Mouse (Mus musculus) T-helper 2 cell (primary cell): Measurements from ENCODE around the gene Camta1.

Source experiments
- in situ Hi-C: fragments of 300-600 bp; cut with MboI, MseI; formaldehyde crosslinking; loops from one replicate; pipeline ENCODE4 v1.15.1; 2025; ENCODE audit warnings: high pct_unique_total_duplicates

Gene Camta1

GRCm38 (mm10) chr4:151861806-151862739 is at the start of gene Camta1:
Gene Camta1 (minus strand): TSS chr4:151861876.
- in situ Hi-C loops = no loop called here

- in situ Hi-C loops = loop anchor here (25.0 kb wide), 1 partner anchor 878 kb away; no protein-coding TSS in a partner anchor
These were observed 47.1 kb upstream of the Camta1 start for GRCm38 (mm10) chr4:151908809-151909208.

- in situ Hi-C loops = loop anchor here (25.0 kb wide), 1 partner anchor 880 kb away; no protein-coding TSS in a partner anchor
These were observed 46.1 kb upstream of the Camta1 start for GRCm38 (mm10) chr4:151907577-151908343.

GRCm38 (mm10) chr4:151905621-151906020 is 43.9 kb upstream of the Camta1 start:
- in situ Hi-C loops = loop anchor here (25.0 kb wide), 1 partner anchor 882 kb away; no protein-coding TSS in a partner anchor

GRCm38 (mm10) chr4:151904098-151904497 is 42.4 kb upstream of the Camta1 start:
- in situ Hi-C loops = loop anchor here (25.0 kb wide), 1 partner anchor 883 kb away; no protein-coding TSS in a partner anchor

GRCm38 (mm10) chr4:151902689-151903241 is 41.1 kb upstream of the Camta1 start:
- in situ Hi-C loops = loop anchor here (25.0 kb wide), 1 partner anchor 885 kb away; no protein-coding TSS in a partner anchor

- in situ Hi-C loops = loop anchor here (25.0 kb wide), 1 partner anchor 885 kb away; no protein-coding TSS in a partner anchor
These were observed 40.5 kb upstream of the Camta1 start for GRCm38 (mm10) chr4:151902046-151902688.

- in situ Hi-C loops = loop anchor here (25.0 kb wide), 1 partner anchor 886 kb away; no protein-coding TSS in a partner anchor
These were observed 39.7 kb upstream of the Camta1 start for GRCm38 (mm10) chr4:151901422-151901821.

- in situ Hi-C loops = loop anchor here (25.0 kb wide), 1 partner anchor 887 kb away; no protein-coding TSS in a partner anchor
These were observed 39.1 kb upstream of the Camta1 start for GRCm38 (mm10) chr4:151900735-151901134.

GRCm38 (mm10) chr4:151899707-151900384 is 38.2 kb upstream of the Camta1 start:
- in situ Hi-C loops = loop anchor here (25.0 kb wide), 1 partner anchor 887 kb away; no protein-coding TSS in a partner anchor

GRCm38 (mm10) chr4:151898600-151899245 is 37.0 kb upstream of the Camta1 start:
- in situ Hi-C loops = no loop called here

GRCm38 (mm10) chr4:151897069-151897617 is 35.5 kb upstream of the Camta1 start:
- in situ Hi-C loops = no loop called here

- in situ Hi-C loops = no loop called here
These were observed 33.9 kb upstream of the Camta1 start for GRCm38 (mm10) chr4:151895624-151896023.

- in situ Hi-C loops = no loop called here
These were observed 33.2 kb upstream of the Camta1 start for GRCm38 (mm10) chr4:151894926-151895325.

GRCm38 (mm10) chr4:151893241-151893640 is 31.6 kb upstream of the Camta1 start:
- in situ Hi-C loops = no loop called here

GRCm38 (mm10) chr4:151881590-151881989 is 19.9 kb upstream of the Camta1 start:
- in situ Hi-C loops = no loop called here

GRCm38 (mm10) chr4:151880044-151880690 is 18.5 kb upstream of the Camta1 start:
- in situ Hi-C loops = no loop called here

- in situ Hi-C loops = no loop called here
These were observed 14.7 kb upstream of the Camta1 start for GRCm38 (mm10) chr4:151876400-151876799.

GRCm38 (mm10) chr4:151863511-151863910 is 1.8 kb upstream of the Camta1 start:
- in situ Hi-C loops = no loop called here
